Mouse (Mus musculus): ENCODE measurements around the gene Rit1. TPM values are rescaled to one million over a fixed set of nuclear protein-coding genes. Genes with fewer than 3 reads are reported as not detected.
A peak's percentile ranks its signal among the peaks of the same experiment; 100 is the strongest.
"Not testable (repeated sequence)": the region's sequence is repeated elsewhere in the genome, so short reads cannot be mapped to it uniquely, and the experiment has no call there.

The Rit1 gene
- polyA plus RNA-seq, 1 experiment from 2014 or later, result 44.9 TPM

DNA sequence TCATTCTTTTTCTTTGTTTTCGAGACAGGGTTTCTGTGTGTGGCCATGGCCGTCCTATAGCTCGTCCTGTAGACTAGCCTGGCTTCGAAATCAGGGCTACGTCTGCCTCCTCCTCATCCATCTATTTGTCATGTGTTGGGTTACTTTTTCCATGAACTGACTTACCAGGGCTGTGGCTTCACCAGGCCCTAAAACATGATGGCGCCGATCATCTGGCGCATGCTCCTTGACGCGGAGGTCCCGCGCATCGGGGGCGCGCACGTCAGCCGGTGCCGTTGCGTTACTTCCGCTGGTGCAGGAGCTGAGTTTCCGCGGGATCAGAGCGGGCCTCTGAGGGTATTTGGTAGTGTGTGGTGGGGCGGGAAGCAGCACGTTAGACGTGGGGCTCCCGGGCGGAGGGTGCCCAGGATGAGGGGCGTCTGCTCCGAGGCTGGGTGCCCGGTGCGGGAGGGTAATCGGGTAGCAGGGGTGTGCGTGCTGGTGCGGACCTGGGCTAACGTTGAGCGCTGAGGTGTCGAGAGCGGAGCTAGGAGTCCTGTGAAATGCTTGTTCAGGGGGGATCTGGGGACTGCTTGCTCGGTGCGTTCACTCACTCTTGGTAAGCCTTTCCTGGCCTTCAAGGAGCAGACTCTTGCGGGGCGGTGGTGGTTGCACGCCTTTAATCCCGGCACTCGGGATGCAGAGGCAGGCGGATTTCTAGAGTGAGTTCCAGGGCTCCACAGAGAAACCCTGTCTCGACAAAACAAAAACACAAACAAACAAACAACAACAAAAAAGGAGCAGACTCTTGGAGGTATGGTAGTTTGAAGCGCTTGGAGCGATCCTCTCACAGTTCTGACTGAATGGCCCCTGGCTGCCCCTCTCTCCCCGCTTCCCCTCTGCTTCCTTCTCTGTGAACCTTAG is 58.6 kb downstream of the Rit1 start, which contains the start of gene Syt11:
Gene Syt11, minus strand, starts transcription at position 226 of the 903 bp plus-strand sequence.
- peak; percentile 81 for ATAC-seq
- Histone ChIP-seq H3K4me3 (replicated peaks) (peak within 1 kb of the TSS; percentile 39), H3K9ac (peak within 1 kb of the TSS; percentile 28), H3K4me2 (replicated peaks) (peak within 1 kb of the TSS; percentile 49)
- not testable (repeated sequence) for H3K9me3 ChIP-seq; H3K4me1 ChIP-seq (replicated peaks); H3K36me3 ChIP-seq; H3K27ac ChIP-seq; H3K27me3 ChIP-seq (replicated peaks)
- 3% methylated on average over 44 of the region's 51 CpGs for WGBS

Other genes with a start within 250 kb of the Rit1 start
- gene Lmna, start 206.9 kb upstream of the Rit1 start, polyA plus RNA-seq (2015; fragmentation: Nextera tagmentation; extraction: Ambion mirVana), result 120 TPM in 2 replicates
- gene Mex3a, start 184.4 kb upstream of the Rit1 start, polyA plus RNA-seq (2015; fragmentation: Nextera tagmentation; extraction: Ambion mirVana), result 9.6 and 11.2 TPM in 2 replicates
- 75.2 and 89.8 TPM in 2 replicates for gene Rab25, start 168.5 kb upstream of the Rit1 start, polyA plus RNA-seq (2015; fragmentation: Nextera tagmentation; extraction: Ambion mirVana)
- gene Lamtor2, start 163.8 kb upstream of the Rit1 start, polyA plus RNA-seq (2015; fragmentation: Nextera tagmentation; extraction: Ambion mirVana), result 188 and 231 TPM in 2 replicates
- gene Ubqln4, start 163.1 kb upstream of the Rit1 start, polyA plus RNA-seq (2015; fragmentation: Nextera tagmentation; extraction: Ambion mirVana), result 43.6 and 43.7 TPM in 2 replicates
- 338 and 390 TPM in 2 replicates for gene Ssr2, start 141.0 kb upstream of the Rit1 start, polyA plus RNA-seq (2015; fragmentation: Nextera tagmentation; extraction: Ambion mirVana)
- gene Arhgef2, start 110.9 kb upstream of the Rit1 start, polyA plus RNA-seq (2015; fragmentation: Nextera tagmentation; extraction: Ambion mirVana), result 60.4 and 61.2 TPM in 2 replicates
- gene Rxfp4, start 63.7 kb upstream of the Rit1 start, polyA plus RNA-seq (2015; fragmentation: Nextera tagmentation; extraction: Ambion mirVana), result not detected in 2 replicates
- 72.4 and 75.8 TPM in 2 replicates for gene Khdc4, start 31.0 kb upstream of the Rit1 start, polyA plus RNA-seq (2015; fragmentation: Nextera tagmentation; extraction: Ambion mirVana)
- gene Syt11, start 58.3 kb downstream of the Rit1 start, polyA plus RNA-seq (2015; fragmentation: Nextera tagmentation; extraction: Ambion mirVana), result 20.3 and 22.2 TPM in 2 replicates
- gene Gon4l, start 118.4 kb downstream of the Rit1 start, polyA plus RNA-seq (2015; fragmentation: Nextera tagmentation; extraction: Ambion mirVana), result 7.7 and 7.9 TPM in 2 replicates
- 42.9 and 47.5 TPM in 2 replicates for gene Msto1, start 197.2 kb downstream of the Rit1 start, polyA plus RNA-seq (2015; fragmentation: Nextera tagmentation; extraction: Ambion mirVana)
- gene Ash1l, start 233.8 kb downstream of the Rit1 start, polyA plus RNA-seq (2015; fragmentation: Nextera tagmentation; extraction: Ambion mirVana), result 16.4 and 17.0 TPM in 2 replicates
- gene Dap3, start 234.3 kb downstream of the Rit1 start, polyA plus RNA-seq (2015; fragmentation: Nextera tagmentation; extraction: Ambion mirVana), result 163 and 171 TPM in 2 replicates